Mouse (Mus musculus): ENCODE measurements at regions not wholly inside any gene's neighbourhood (a gene's known extent, or its start where the extent isn't known, plus 50 kb on each side); places are given as distances from the start of the nearest gene placed in this dataset.

DNA sequence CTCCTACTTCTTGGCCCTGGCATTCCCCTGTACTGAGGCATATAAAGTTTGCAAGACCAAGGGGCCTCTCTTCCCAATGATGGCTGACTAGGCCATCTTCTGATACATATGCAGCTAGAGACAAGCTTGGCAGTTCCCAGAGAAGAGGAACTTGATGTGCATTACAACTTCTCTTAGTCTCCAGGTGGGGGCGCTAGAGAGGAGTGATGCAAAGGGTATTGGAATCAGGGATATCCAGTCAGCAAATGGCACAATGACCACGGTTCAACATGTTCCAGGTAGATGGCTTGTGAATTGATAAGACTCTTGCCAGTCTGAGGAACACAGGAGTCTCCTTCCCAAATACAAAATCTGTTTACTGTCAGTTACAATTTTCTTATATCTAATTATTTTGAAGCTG, 347.7 kb downstream of the Car8 start:
- H3K36me3 ChIP-seq (replicated peaks in 1 of 2; ENCODE audit: control insufficient read depth in 1 of 2, insufficient read depth in 1 of 2, low read length in 1 of 2) = no peaks in the 10 kb centered on the region
- no peak overlapping the region for H3K4me2 ChIP-seq (ENCODE audit: insufficient read depth, low read depth, poor library complexity, severe bottlenecking)
- peaks cover 0 to 14% of the 10 kb centered on the region in 2 experiments; a peak in 1 of 4 replicates for H3K4me1 ChIP-seq (ENCODE audit: control insufficient read depth in 1 of 2, insufficient read depth in 2 of 2)
- H3K27me3 ChIP-seq (replicated peaks) = no peaks in the 10 kb centered on the region
- peak; percentile 23 for DNase-seq (ENCODE audit: extremely low read depth)
- no peak overlapping the region for H3K9ac ChIP-seq (ENCODE audit: insufficient read depth, low read depth)
- in situ Hi-C loops (cut with MboI; ENCODE audit: low pct_ligation_motif_present, low pct_unique_long_range_greater_than_20kb, low sequenced_read_pairs) = no loop called here
- dilution Hi-C loops (cut with MboI; ENCODE audit: extremely low pct_ligation_motif_present, extremely low pct_unique_long_range_greater_than_20kb, low sequenced_read_pairs) = no loop called here
- no peaks in the 10 kb centered on the region for H3K79me2 ChIP-seq (replicated peaks; ENCODE audit: control insufficient read depth, extremely low read depth, insufficient read depth, poor library complexity, severe bottlenecking)
- peak; percentile 19 for TF ChIP-seq RAD21 (IDR thresholded peaks at IDR 0.05; ENCODE audit: low read depth, low read length)
- no peak for TF ChIP-seq NRF1 (IDR thresholded peaks at IDR 0.05; ENCODE audit: low read depth, low read length)
- TF ChIP-seq CTCF (conservative IDR thresholded peaks at IDR 0.05 in 1 of 2, IDR thresholded peaks at IDR 0.05 in 1 of 2; ENCODE audit: low read depth in 2 of 2, low read length in 2 of 2) = peak; percentile 40 to 54
- TF ChIP-seq SMC3 (IDR thresholded peaks at IDR 0.05; ENCODE audit: low read depth, low read length) = peak; percentile 30; the same call in 1 of the 2 replicates
- no peak for TF ChIP-seq MAX (IDR thresholded peaks at IDR 0.05; ENCODE audit: low read length)
- no peak for TF ChIP-seq GABPA (IDR thresholded peaks at IDR 0.05; ENCODE audit: insufficient replicate concordance, low read depth, low read length)
- TF ChIP-seq EP300 (IDR thresholded peaks at IDR 0.05; ENCODE audit: low read length) = no peak
- H3K9me3 ChIP-seq (replicated peaks; ENCODE audit: low read length) = no peaks in the 10 kb centered on the region
- H3K4me3 ChIP-seq (replicated peaks in 1 of 3; ENCODE audit: low read depth in 2 of 3, low read length in 2 of 3, poor library complexity in 1 of 3) = no peak overlapping the region
- no peak overlapping the region for H3K27ac ChIP-seq (ENCODE audit: insufficient read depth, low read depth)

- Histone ChIP-seq H3K9ac (ENCODE audit: insufficient read depth, low read depth) (no peak overlapping the region), H3K9me3 (replicated peaks; ENCODE audit: low read length) (no peaks in the 10 kb centered on the region), H3K4me2 (ENCODE audit: insufficient read depth, low read depth, poor library complexity, severe bottlenecking) (no peak overlapping the region), H3K4me1 (ENCODE audit: control insufficient read depth in 1 of 2, insufficient read depth in 2 of 2) (no peaks in the 10 kb centered on the region), H3K27ac (ENCODE audit: insufficient read depth, low read depth) (no peak overlapping the region), H3K4me3 (replicated peaks in 1 of 3; ENCODE audit: low read depth in 2 of 3, low read length in 2 of 3, poor library complexity in 1 of 3) (no peak overlapping the region), H3K27me3 (replicated peaks) (no peaks in the 10 kb centered on the region), H3K36me3 (replicated peaks in 1 of 2; ENCODE audit: control insufficient read depth in 1 of 2, insufficient read depth in 1 of 2, low read length in 1 of 2) (no peaks in the 10 kb centered on the region), H3K79me2 (replicated peaks; ENCODE audit: control insufficient read depth, extremely low read depth, insufficient read depth, poor library complexity, severe bottlenecking) (no peaks in the 10 kb centered on the region)
- no peak for DNase-seq (ENCODE audit: extremely low read depth)
- TF ChIP-seq USF1 (IDR thresholded peaks at IDR 0.05; ENCODE audit: low read depth, low read length) = no peak
- no peak for TF ChIP-seq ZC3H11A (IDR thresholded peaks at IDR 0.05; ENCODE audit: low read depth, low read length)
- no peak for TF ChIP-seq E2F4 (IDR thresholded peaks at IDR 0.05; ENCODE audit: insufficient replicate concordance, low read depth, low read length)
- no peak for TF ChIP-seq ZKSCAN1 (IDR thresholded peaks at IDR 0.05; ENCODE audit: borderline replicate concordance, low read depth, low read length)
- TF ChIP-seq MAX (IDR thresholded peaks at IDR 0.05; ENCODE audit: low read length) = no peak
- no peak for TF ChIP-seq JUN (IDR thresholded peaks at IDR 0.05; ENCODE audit: insufficient read depth, low read depth, low read length)
- TF ChIP-seq CTCF (conservative IDR thresholded peaks at IDR 0.05 in 1 of 2, IDR thresholded peaks at IDR 0.05 in 1 of 2; ENCODE audit: low read depth in 2 of 2, low read length in 2 of 2) = no peak
- dilution Hi-C loops (cut with MboI; ENCODE audit: extremely low pct_ligation_motif_present, extremely low pct_unique_long_range_greater_than_20kb, low sequenced_read_pairs) = no loop called here
- in situ Hi-C loops (cut with MboI; ENCODE audit: low pct_ligation_motif_present, low pct_unique_long_range_greater_than_20kb, low sequenced_read_pairs) = loop anchor here (25.0 kb wide), 1 partner anchor 942 kb away; no protein-coding TSS in a partner anchor
Measured at GRCm38 (mm10) chr4:7854518-7854917, 384.3 kb downstream of the Car8 start.

DNA sequence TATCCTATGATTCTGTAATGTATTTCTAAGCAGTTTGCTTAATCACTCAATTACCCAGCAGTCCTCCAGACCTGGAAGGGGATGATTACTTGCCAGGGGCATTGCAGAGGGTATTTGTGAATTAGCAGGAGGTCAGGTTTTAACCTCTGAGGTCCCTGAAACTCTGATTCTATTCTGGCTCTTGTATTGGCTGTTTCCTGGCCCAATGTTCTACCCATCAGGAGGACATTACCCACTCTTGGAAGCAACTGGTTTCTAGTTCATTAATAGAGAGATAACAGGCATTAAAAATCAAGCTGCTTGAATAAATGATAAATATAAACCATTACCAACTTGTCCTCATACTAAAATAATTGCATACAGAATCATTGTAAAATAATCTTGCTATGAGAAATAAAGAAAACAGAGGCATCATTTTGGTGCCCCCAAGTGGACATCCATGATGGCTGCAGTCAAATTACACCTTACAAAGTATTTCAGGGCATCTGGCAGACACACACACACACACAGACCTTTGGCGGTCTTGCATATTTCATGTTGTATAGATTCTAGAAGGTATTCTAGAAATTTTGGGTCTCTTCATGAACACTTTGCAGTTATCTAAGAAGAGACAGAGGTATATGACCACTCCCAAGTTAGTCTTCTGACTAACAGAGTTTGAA, 385.6 kb downstream of the Car8 start:
- no peak overlapping the region for H3K4me3 ChIP-seq (replicated peaks in 1 of 3; ENCODE audit: low read depth in 2 of 3, low read length in 2 of 3, poor library complexity in 1 of 3)
- H3K27ac ChIP-seq (ENCODE audit: insufficient read depth, low read depth) = no peak overlapping the region
- H3K9ac ChIP-seq (ENCODE audit: insufficient read depth, low read depth) = no peak overlapping the region
- TF ChIP-seq ZC3H11A (IDR thresholded peaks at IDR 0.05; ENCODE audit: low read depth, low read length) = peak; percentile 48
- no peak for TF ChIP-seq NRF1 (IDR thresholded peaks at IDR 0.05; ENCODE audit: low read depth, low read length)
- peak; percentile 79 for TF ChIP-seq SMC3 (IDR thresholded peaks at IDR 0.05; ENCODE audit: low read depth, low read length)
- TF ChIP-seq CTCF (conservative IDR thresholded peaks at IDR 0.05 in 1 of 2, IDR thresholded peaks at IDR 0.05 in 1 of 2; ENCODE audit: low read depth in 2 of 2, low read length in 2 of 2) = peak; percentile 51 to 77; a peak in 3 of 4 replicates
- TF ChIP-seq RAD21 (IDR thresholded peaks at IDR 0.05; ENCODE audit: low read depth, low read length) = peak; percentile 80
- no peak for TF ChIP-seq BHLHE40 (IDR thresholded peaks at IDR 0.05; ENCODE audit: low read depth, low read length)
- no peak for TF ChIP-seq JUND (conservative IDR thresholded peaks at IDR 0.05; ENCODE audit: low read depth, low read length)
- TF ChIP-seq POLR2A (IDR thresholded peaks at IDR 0.05; ENCODE audit: low read depth, low read length) = no peak
- no peak for TF ChIP-seq IRF4 (IDR thresholded peaks at IDR 0.05; ENCODE audit: low read depth, low read length)
- no peak for TF ChIP-seq ETS1 (conservative IDR thresholded peaks at IDR 0.05; ENCODE audit: low read depth, low read length)
- no peak for TF ChIP-seq USF2 (conservative IDR thresholded peaks at IDR 0.05; ENCODE audit: low read depth, low read length)
- no peak for TF ChIP-seq E2F4 (IDR thresholded peaks at IDR 0.05; ENCODE audit: insufficient replicate concordance, low read depth, low read length)
- in situ Hi-C loops (cut with MboI; ENCODE audit: low pct_ligation_motif_present, low pct_unique_long_range_greater_than_20kb, low sequenced_read_pairs) (loop anchor here (25.0 kb wide), 1 partner anchor 941 kb away; no protein-coding TSS in a partner anchor), dilution Hi-C loops (cut with MboI; ENCODE audit: extremely low pct_ligation_motif_present, extremely low pct_unique_long_range_greater_than_20kb, low sequenced_read_pairs) (no loop called here)
- DNase-seq (ENCODE audit: extremely low read depth) = peak; percentile 51
- H3K36me3 ChIP-seq (replicated peaks in 1 of 2; ENCODE audit: control insufficient read depth in 1 of 2, insufficient read depth in 1 of 2, low read length in 1 of 2) = no peaks in the 10 kb centered on the region
- H3K4me1 ChIP-seq (ENCODE audit: control insufficient read depth in 1 of 2, insufficient read depth in 2 of 2) = no peaks in the 10 kb centered on the region
- no peaks in the 10 kb centered on the region for H3K79me2 ChIP-seq (replicated peaks; ENCODE audit: control insufficient read depth, extremely low read depth, insufficient read depth, poor library complexity, severe bottlenecking)
- no peak overlapping the region for H3K4me2 ChIP-seq (ENCODE audit: insufficient read depth, low read depth, poor library complexity, severe bottlenecking)
- no peaks in the 10 kb centered on the region for H3K27me3 ChIP-seq (replicated peaks)
- H3K9me3 ChIP-seq (replicated peaks; ENCODE audit: low read length) = no peaks in the 10 kb centered on the region

Data from CH12.LX (cell line).